Mouse (Mus musculus): ENCODE measurements around the gene Sp7. TPM values are rescaled to one million over a fixed set of nuclear protein-coding genes. Genes with fewer than 3 reads are reported as not detected.

The Sp7 gene
- polyA plus RNA-seq (2012; rRNA removed; ENCODE audit: low replicate concordance), result 0.07 TPM in 1 of 2 replicates, not detected in the other

GRCm38 (mm10) chr15:102366733-102367344, at the start of gene Sp7:
Gene Sp7 (minus strand): TSS chr15:102367182.

GRCm38 (mm10) chr15:102405489-102406195, 38.7 kb upstream of the Sp7 start, which contains the start of gene Sp1:
Gene Sp1 (plus strand): TSS chr15:102406143.

GRCm38 (mm10) chr15:102350138-102350941, 16.6 kb downstream of the Sp7 start, which contains the start of gene Aaas:
Gene Aaas (minus strand): TSS chr15:102350771.

GRCm38 (mm10) chr15:102331610-102332015, 35.4 kb downstream of the Sp7 start, which contains the start of gene Myg1:
Gene Myg1 (plus strand): TSS chr15:102331709.

DNA sequence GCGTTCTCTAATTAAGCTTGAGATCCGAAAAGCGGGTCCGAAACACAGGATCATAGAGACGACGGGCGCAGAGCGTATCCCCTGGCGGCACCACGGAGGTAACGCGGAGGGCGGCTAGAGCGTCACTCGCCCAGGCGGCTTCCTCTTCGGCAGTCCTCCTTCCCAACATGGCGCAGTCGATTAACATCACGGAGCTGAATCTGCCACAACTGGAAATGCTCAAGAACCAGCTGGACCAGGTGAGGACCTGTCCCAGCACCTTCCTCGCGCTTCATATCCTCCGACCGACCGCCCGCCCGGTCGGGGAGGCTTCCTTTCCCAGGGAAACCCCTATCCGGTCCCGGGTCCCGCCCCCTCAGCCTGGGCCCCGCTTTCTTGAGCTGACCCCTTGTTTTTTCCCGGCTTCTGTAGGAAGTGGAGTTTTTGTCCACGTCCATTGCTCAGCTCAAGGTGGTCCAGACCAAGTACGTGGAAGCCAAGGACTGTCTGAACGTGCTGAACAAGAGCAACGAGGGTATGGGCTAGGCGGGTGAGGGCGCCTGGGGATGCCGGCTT, 40.9 kb downstream of the Sp7 start, which contains the start of gene Pfdn5:
Gene Pfdn5, plus strand, starts transcription at position 95 of the 555 bp plus-strand sequence.

Other genes with a start within 250 kb of the Sp7 start
- gene Spryd3, start 230.9 kb downstream of the Sp7 start, polyA plus RNA-seq (2012; rRNA removed; ENCODE audit: low replicate concordance), result 36.1 and 58.3 TPM in 2 replicates
- 11.4 and 27.2 TPM in 2 replicates for gene Igfbp6, start 222.8 kb downstream of the Sp7 start, polyA plus RNA-seq (2012; rRNA removed; ENCODE audit: low replicate concordance)
- gene Soat2, start 216.7 kb downstream of the Sp7 start, polyA plus RNA-seq (2012; rRNA removed; ENCODE audit: low replicate concordance), result 114 and 404 TPM in 2 replicates
- gene Zfp740, start 163.9 kb downstream of the Sp7 start, polyA plus RNA-seq (2012; rRNA removed; ENCODE audit: low replicate concordance), result 8.6 and 9.6 TPM in 2 replicates
- gene Csad, start 162.5 kb downstream of the Sp7 start, polyA plus RNA-seq (2012; rRNA removed; ENCODE audit: low replicate concordance), result 19.8 and 23.1 TPM in 2 replicates
- gene Itgb7, start 135.2 kb downstream of the Sp7 start, polyA plus RNA-seq (2012; rRNA removed; ENCODE audit: low replicate concordance), result 8.1 and 17.3 TPM in 2 replicates
- 7.6 and 8.4 TPM in 2 replicates for gene Rarg, start 109.7 kb downstream of the Sp7 start, polyA plus RNA-seq (2012; rRNA removed; ENCODE audit: low replicate concordance)
- gene Gm9918, start 96.6 kb downstream of the Sp7 start, polyA plus RNA-seq (2012; rRNA removed; ENCODE audit: low replicate concordance), result not detected in 2 replicates
- 49.0 and 75.9 TPM in 2 replicates for gene Mfsd5, start 87.7 kb downstream of the Sp7 start, polyA plus RNA-seq (2012; rRNA removed; ENCODE audit: low replicate concordance)
- 4.2 and 6.3 TPM in 2 replicates for gene Espl1, start 70.9 kb downstream of the Sp7 start, polyA plus RNA-seq (2012; rRNA removed; ENCODE audit: low replicate concordance)
- 14.1 and 21.6 TPM in 2 replicates for gene Pfdn5, start 41.1 kb downstream of the Sp7 start, polyA plus RNA-seq (2012; rRNA removed; ENCODE audit: low replicate concordance)
- gene Myg1, start 35.5 kb downstream of the Sp7 start, polyA plus RNA-seq (2012; rRNA removed; ENCODE audit: low replicate concordance), result 29.2 and 36.6 TPM in 2 replicates
- gene Aaas, start 16.4 kb downstream of the Sp7 start, polyA plus RNA-seq (2012; rRNA removed; ENCODE audit: low replicate concordance), result 20.3 and 39.5 TPM in 2 replicates
- gene Sp1, start 39.0 kb upstream of the Sp7 start, polyA plus RNA-seq (2012; rRNA removed; ENCODE audit: low replicate concordance), result 4.9 and 7.0 TPM in 2 replicates
- 0.90 and 5.0 TPM in 2 replicates for gene Amhr2, start 78.2 kb upstream of the Sp7 start, polyA plus RNA-seq (2012; rRNA removed; ENCODE audit: low replicate concordance)
- gene Prr13, start 91.8 kb upstream of the Sp7 start, polyA plus RNA-seq (2012; rRNA removed; ENCODE audit: low replicate concordance), result 686 and 903 TPM in 2 replicates
- gene Pcbp2, start 103.4 kb upstream of the Sp7 start, polyA plus RNA-seq (2012; rRNA removed; ENCODE audit: low replicate concordance), result 331 and 369 TPM in 2 replicates
- not detected in 2 replicates for gene Gm10337, start 136.5 kb upstream of the Sp7 start, polyA plus RNA-seq (2012; rRNA removed; ENCODE audit: low replicate concordance)
- 0.88 and 2.6 TPM in 2 replicates for gene Map3k12, start 149.9 kb upstream of the Sp7 start, polyA plus RNA-seq (2012; rRNA removed; ENCODE audit: low replicate concordance)
- gene Tarbp2, start 151.0 kb upstream of the Sp7 start, polyA plus RNA-seq (2012; rRNA removed; ENCODE audit: low replicate concordance), result 91.8 and 94.8 TPM in 2 replicates
- 2.9 and 3.2 TPM in 2 replicates for gene Npff, start 157.8 kb upstream of the Sp7 start, polyA plus RNA-seq (2012; rRNA removed; ENCODE audit: low replicate concordance)